26 mouse cellular contexts compared by ENCODE assay signal in the genomic region with DNA sequence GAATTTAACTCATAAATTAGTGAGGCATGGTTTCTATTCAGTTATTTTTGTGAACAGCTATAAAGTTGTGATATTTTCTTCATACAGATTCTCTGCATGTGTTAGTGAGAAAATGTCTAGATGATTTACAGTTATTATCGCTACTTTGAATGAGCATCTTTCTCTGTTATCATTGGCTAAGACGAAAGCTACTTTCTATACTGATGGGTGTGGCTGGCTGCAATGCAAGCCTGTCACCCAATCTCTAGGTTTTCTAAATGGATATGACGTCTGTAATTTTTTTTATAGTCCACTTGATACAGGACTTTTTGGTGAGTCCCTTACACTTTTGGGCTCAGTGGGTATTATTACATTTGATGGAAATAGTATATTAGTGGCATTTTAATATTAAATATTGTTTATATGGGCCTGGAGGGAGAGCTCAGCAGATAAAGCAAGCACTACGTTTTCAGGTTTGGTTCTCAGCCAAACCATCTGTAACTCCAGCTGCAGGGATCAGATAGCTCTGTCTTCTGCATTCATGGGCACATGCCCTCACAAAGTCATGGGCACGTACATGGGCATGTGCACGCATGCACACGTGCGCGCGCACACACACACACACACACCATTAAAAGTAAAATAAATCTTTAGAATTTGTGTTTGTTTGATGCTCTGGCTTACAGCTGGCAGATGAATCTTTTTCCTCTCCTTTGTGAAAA. TPM values are rescaled to one million over a fixed set of nuclear protein-coding genes. Genes with fewer than 3 reads are reported as not detected.
A peak's percentile ranks its signal among the peaks of the same experiment; 100 is the strongest.
DNase-seq lines count a peak whose midpoint lies in the region; ATAC-seq lines count a peak whose summit lies in the region.
"Had no signal": no experiment of that assay in that cellular context is flagged by ENCODE, and none has a peak within 500 bp of the region (broad histone marks: within the 10 kb centered on the region; RNA-seq: fewer than 3 reads in every experiment).

No protein-coding gene starts in this region.

- H3K4me1 ChIP-seq in liver, embryonic 12.5 days = peaks cover 16% of the 10 kb centered on the region
- H3K4me1 ChIP-seq: embryonic facial prominence, embryonic 13.5 days; hindbrain, embryonic 12.5 days; midbrain, embryonic 15.5 days; neural tube, embryonic 15.5 days; stomach, embryonic 15.5 days had no signal

- 68% methylated on average over 10 of the region's 10 CpGs for WGBS in liver, embryonic 12.5 days (ENCODE audit: insufficient replicate concordance)

- H3K9ac ChIP-seq in liver, embryonic 12.5 days = no peak overlapping the region
- H3K9ac ChIP-seq: embryonic facial prominence, embryonic 13.5 days; heart, embryonic 12.5 days; hindbrain, embryonic 12.5 days; midbrain, embryonic 15.5 days; neural tube, embryonic 15.5 days; stomach, embryonic 15.5 days had no signal

- ATAC-seq in liver, embryonic 12.5 days = no peak
- peak; percentile 52 for ATAC-seq in megakaryocyte progenitor cell, adult 5-6 weeks (replicated peaks; ENCODE audit: poor library complexity)
- ATAC-seq: forebrain, embryonic 16.5 days; midbrain, embryonic 15.5 days had no signal

- peak; percentile 46 for DNase-seq in CD4-positive helper T cell, adult 2 months (ENCODE audit: low read depth, low spot score)
- DNase-seq in MEL-GATA-1-ER (ENCODE audit: extremely low read depth, low read depth) = peak; percentile 18
- no peak for DNase-seq in thymus, postnatal 4 days
- no peak for DNase-seq in left cerebral cortex, adult 8-10 months (ENCODE audit: low spot score in 2 of 2)
- DNase-seq in left cerebral cortex, postnatal 10 days (ENCODE audit: extremely low spot score in 1 of 2, low spot score in 2 of 2) = no peak
- DNase-seq: cerebellum, adult 9-11 months; kidney, adult 8-10 months; layer of hippocampus, adult 9-11 months; right cerebral cortex, postnatal 25 days had no signal

- no peak overlapping the region for H3K4me3 ChIP-seq in liver, embryonic 12.5 days
- H3K4me3 ChIP-seq: embryonic facial prominence, embryonic 13.5 days; heart, embryonic 12.5 days; hindbrain, embryonic 12.5 days; midbrain, embryonic 15.5 days; neural tube, embryonic 15.5 days; stomach, embryonic 15.5 days had no signal

- intact Hi-C loops in left cerebral cortex, postnatal 10 days (cut with DNase I) = no loop called here

- no peaks in the 10 kb centered on the region for H3K9me3 ChIP-seq in liver, embryonic 12.5 days (replicated peaks)
- H3K9me3 ChIP-seq: embryonic facial prominence, embryonic 13.5 days; heart, embryonic 12.5 days; hindbrain, embryonic 12.5 days; megakaryocyte, embryonic 14.5 days; midbrain, embryonic 15.5 days; neural tube, embryonic 15.5 days; stomach, embryonic 15.5 days had no signal

- no peak overlapping the region for H3K27ac ChIP-seq in liver, embryonic 12.5 days
- H3K27ac ChIP-seq: embryonic facial prominence, embryonic 13.5 days; hindbrain, embryonic 12.5 days; midbrain, embryonic 15.5 days; neural tube, embryonic 15.5 days; stomach, embryonic 15.5 days had no signal

- H3K4me2 ChIP-seq in liver, embryonic 12.5 days = peak overlapping the region; percentile 39
- H3K4me2 ChIP-seq: embryonic facial prominence, embryonic 13.5 days; hindbrain, embryonic 12.5 days; midbrain, embryonic 15.5 days; neural tube, embryonic 15.5 days; stomach, embryonic 15.5 days had no signal

- H3K27me3 ChIP-seq in liver, embryonic 12.5 days (replicated peaks) = no peaks in the 10 kb centered on the region
- H3K27me3 ChIP-seq: embryonic facial prominence, embryonic 13.5 days; heart, embryonic 12.5 days; hindbrain, embryonic 12.5 days; megakaryocyte, embryonic 14.5 days; midbrain, embryonic 15.5 days; neural tube, embryonic 15.5 days; stomach, embryonic 15.5 days had no signal

- no peaks in the 10 kb centered on the region for H3K36me3 ChIP-seq in liver, embryonic 12.5 days
- H3K36me3 ChIP-seq: embryonic facial prominence, embryonic 13.5 days; heart, embryonic 12.5 days; hindbrain, embryonic 12.5 days; midbrain, embryonic 15.5 days; neural tube, embryonic 15.5 days; stomach, embryonic 15.5 days had no signal

RNA-seq across cellular contexts. Expression of a gene that starts 15.9 kb away (rescaled TPM):
- not detected in 2 replicates for polyA plus RNA-seq in liver, embryonic 12.5 days (2016; fragmentation: Nextera tagmentation; extraction: Ambion mirVana)
- not detected in 2 replicates for total RNA-seq in megakaryocyte progenitor cell, adult 5-6 weeks (2015)
- not detected in 2 replicates for total RNA-seq in megakaryocyte progenitor cell, adult 5-6 weeks (2017)
- not detected for total RNA-seq in left cerebral cortex, adult 8-10 months (2022)
- not detected for total RNA-seq in left cerebral cortex, postnatal 10 days (2021)
- total RNA-seq: ES-E14; heart, postnatal 14 days; left cerebral cortex, postnatal 14 days had no signal
- polyA plus RNA-seq: C2C12; embryonic facial prominence, embryonic 13.5 days; forebrain, embryonic 16.5 days; gonadal fat pad, adult 2 months; heart, embryonic 12.5 days; hindbrain, embryonic 12.5 days; limb, embryonic 14.5 days; midbrain, embryonic 15.5 days; neural tube, embryonic 15.5 days; thymus, adult 2 months had no signal

Comparison
In these comparisons a context has a peak if more than half of its experiments do, and no peak if none do; other contexts are left out.
1. DNase-seq: peak in CD4-positive helper T cell, adult 2 months (single experiment) and MEL-GATA-1-ER (single experiment); none in thymus, postnatal 4 days (single experiment), left cerebral cortex, adult 8-10 months (0 of 2) and left cerebral cortex, postnatal 10 days (0 of 2).